Mouse (Mus musculus) intestine, embryonic 14.5 days (tissue): ENCODE data around the gene Sfn. TPM values are rescaled to one million over a fixed set of nuclear protein-coding genes. Genes with fewer than 3 reads are reported as not detected.

Experiments used
- ATAC-seq: fragments of 200-750 bp; cut with Nextera tagmentation; replicated peaks from 2 replicates; pipeline ENCODE4 v1.8.0; 2017; ENCODE audit warnings: low read depth, moderate number of reproducible peaks, moderate TSS enrichment, moderate library complexity; ENCODE audit not compliant: low FRiP score, low TSS enrichment
- DNase-seq: peaks from one replicate; pipeline ENCODE4 v3.0.0-alpha.2; 2018; ENCODE audit warnings: low spot score
- H3K27ac ChIP-seq: fragments of 300-500 bp; sonication (generic); 2 replicates; pipeline ENCODE4 v1.5.1; 2014; ENCODE audit warnings: low read depth, mild to moderate bottlenecking, control low read depth
- H3K27me3 ChIP-seq: fragments of 300-500 bp; sonication (generic); replicated peaks from 2 replicates; pipeline ENCODE4 v1.6.1; 2014; ENCODE audit warnings: low read length, control low read depth; ENCODE audit not compliant: control insufficient read depth, insufficient read depth
- H3K36me3 ChIP-seq: fragments of 300-500 bp; sonication (generic); 2 replicates; pipeline ENCODE4 v1.6.1; 2014; ENCODE audit warnings: low read length, control low read depth; ENCODE audit not compliant: control insufficient read depth, insufficient read depth
- H3K4me1 ChIP-seq: fragments of 300-500 bp; sonication (generic); replicated peaks from 2 replicates; pipeline ENCODE4 v1.6.1; 2014; ENCODE audit warnings: low read length, control low read depth, mixed read lengths; ENCODE audit not compliant: control insufficient read depth, insufficient read depth
- H3K4me2 ChIP-seq: fragments of 300-500 bp; sonication (generic); 2 replicates; pipeline ENCODE4 v1.6.1; 2014; ENCODE audit warnings: low read length
- H3K4me3 ChIP-seq: fragments of 300-500 bp; sonication (generic); 2 replicates; pipeline ENCODE4 v1.5.1; 2014; ENCODE audit warnings: low read depth, low read length, control low read depth, mixed read lengths
- H3K9ac ChIP-seq: fragments of 300-500 bp; sonication (generic); 2 replicates; pipeline ENCODE4 v1.6.1; 2014; ENCODE audit warnings: mild to moderate bottlenecking, low read length
- H3K9me3 ChIP-seq: fragments of 300-500 bp; sonication (generic); 2 replicates; pipeline ENCODE4 v1.6.1; 2016; ENCODE audit warnings: low read length, control low read depth; ENCODE audit not compliant: control insufficient read depth
- WGBS: fragments of 180-500 bp; shearing (Covaris S2); extraction: QIAGEN DNeasy Blood & Tissue Kit; methylation state at CpG from one replicate; pipeline ENCODE4 v1.1.7; 2014; 5-methylcytosine and 5-hydroxymethylcytosine counted together
- polyA plus RNA-seq: library from polyadenylated mRNA; unstranded; fragments of >200 nt; fragmentation: Nextera tagmentation; extraction: Ambion mirVana; gene quantifications from 2 replicates; pipeline ENCODE4 v1.2.1, GENCODE M21; 2014

Gene Sfn
- polyA plus RNA-seq, 1 experiment from 2014 or later, result 42.7 TPM

DNA sequence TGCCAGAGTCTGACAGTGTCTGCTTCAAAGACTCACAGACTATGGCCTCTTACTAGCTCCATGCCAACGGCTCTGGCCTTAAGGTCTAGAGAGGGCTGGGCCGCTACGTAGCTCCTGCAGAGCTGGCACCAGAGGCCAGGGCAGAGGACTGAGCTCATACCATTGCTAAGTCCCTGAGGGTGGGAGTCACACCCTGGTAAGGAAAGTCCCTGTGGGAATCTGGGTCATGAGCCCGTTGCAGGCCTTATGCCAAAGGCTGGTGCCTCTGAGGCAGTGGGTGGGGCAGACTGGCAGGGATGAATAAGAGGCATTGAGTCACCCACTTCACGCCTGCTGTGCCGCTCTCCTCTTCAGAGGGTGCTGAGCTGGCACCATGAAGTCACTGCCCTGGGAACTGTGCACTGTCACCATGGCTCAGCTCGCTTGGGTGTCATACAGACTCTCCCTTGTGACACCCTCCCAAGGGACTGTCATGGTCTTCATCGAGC lies 12.3 kb upstream of the Sfn start:
- Histone ChIP-seq H3K4me3 (no peak overlapping the region), H3K27ac (no peak overlapping the region), H3K4me1 (no peaks in the 10 kb centered on the region), H3K9ac (no peak overlapping the region), H3K36me3 (peaks cover 20% of the 10 kb centered on the region; the same call in 1 of the 2 replicates), H3K9me3 (peaks cover 8% of the 10 kb centered on the region), H3K4me2 (no peak overlapping the region), H3K27me3 (no peaks in the 10 kb centered on the region)
- DNase-seq (no peak), ATAC-seq (no peak)
- 91% methylated on average over 8 of the region's 8 CpGs for WGBS

DNA sequence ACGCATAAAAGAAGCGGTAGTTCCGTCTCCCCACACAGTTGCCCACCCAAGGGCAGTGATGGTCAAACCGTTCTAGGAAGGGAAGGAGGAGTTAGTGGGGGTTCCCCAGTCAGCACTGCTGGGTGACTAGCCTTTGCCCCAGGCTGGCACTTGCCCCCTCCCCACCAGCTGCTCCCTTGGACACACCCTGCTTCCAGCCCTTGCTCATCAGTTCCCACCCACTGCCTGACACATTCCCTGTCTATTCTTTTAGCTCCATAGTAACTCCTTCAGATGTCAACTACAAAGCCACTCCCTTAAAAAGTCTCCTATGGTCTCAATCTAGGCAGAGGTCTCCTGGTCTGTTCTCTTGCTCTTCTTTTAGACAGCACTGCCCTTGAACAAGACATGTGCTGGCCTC lies 11.9 kb upstream of the Sfn start:
- Histone ChIP-seq H3K27ac (no peak overlapping the region), H3K4me3 (no peak overlapping the region), H3K4me1 (no peaks in the 10 kb centered on the region), H3K27me3 (no peaks in the 10 kb centered on the region), H3K36me3 (peaks cover 20% of the 10 kb centered on the region; the same call in 1 of the 2 replicates), H3K4me2 (no peak overlapping the region), H3K9me3 (peaks cover 8% of the 10 kb centered on the region), H3K9ac (no peak overlapping the region)
- no peak for DNase-seq
- ATAC-seq, result no peak
- 79% methylated on average over 4 of the region's 4 CpGs for WGBS

DNA sequence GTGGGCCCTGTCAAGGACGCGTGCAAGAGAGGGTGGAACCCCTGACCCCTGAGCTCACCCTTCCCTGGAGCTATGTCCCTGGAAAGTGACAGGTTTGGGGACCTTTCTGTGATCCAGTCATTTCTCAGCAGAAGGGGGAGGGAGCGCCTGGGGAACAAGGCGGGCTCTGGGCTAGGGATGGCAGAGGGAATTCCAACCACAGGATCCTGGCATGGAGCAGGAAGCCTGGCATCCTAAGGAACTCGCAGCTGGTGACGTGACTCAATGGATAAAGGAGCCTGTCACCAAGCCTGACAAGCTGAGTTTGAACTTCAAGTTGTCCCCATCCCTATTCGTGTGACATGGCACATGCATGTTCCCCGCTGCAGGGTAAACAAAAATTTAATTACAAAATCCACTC lies 11.1 kb upstream of the Sfn start:
- Histone ChIP-seq H3K4me1 (no peaks in the 10 kb centered on the region), H3K4me3 (no peak overlapping the region), H3K27ac (no peak overlapping the region), H3K9me3 (peaks cover 8% of the 10 kb centered on the region), H3K27me3 (no peaks in the 10 kb centered on the region), H3K36me3 (peaks cover 28% of the 10 kb centered on the region), H3K9ac (no peak overlapping the region), H3K4me2 (no peak overlapping the region)
- WGBS, result 97% methylated on average over 8 of the region's 8 CpGs
- DNase-seq (no peak), ATAC-seq (no peak)

DNA sequence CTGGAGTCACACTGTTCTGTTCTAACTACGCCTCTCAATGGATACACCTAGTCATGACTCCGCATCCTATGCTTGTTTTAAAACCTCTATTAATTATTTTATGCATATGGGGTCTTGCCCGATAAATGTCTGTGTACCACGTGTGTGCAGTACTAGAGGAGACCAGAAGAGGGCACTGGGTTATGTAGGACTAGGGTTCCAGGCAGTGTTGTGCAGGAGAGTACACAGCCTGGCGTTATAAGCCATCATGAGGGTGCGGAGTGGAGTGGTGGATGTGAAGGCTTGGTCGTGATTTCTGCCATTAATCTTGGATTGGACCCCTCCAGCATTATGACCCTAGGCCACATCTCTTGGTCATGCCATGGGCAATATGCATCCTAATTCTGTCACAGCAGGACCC lies 10.4 kb upstream of the Sfn start:
- H3K36me3 ChIP-seq, result peaks cover 30% of the 10 kb centered on the region
- WGBS, result 97% methylated on average over 7 of the region's 7 CpGs

DNA sequence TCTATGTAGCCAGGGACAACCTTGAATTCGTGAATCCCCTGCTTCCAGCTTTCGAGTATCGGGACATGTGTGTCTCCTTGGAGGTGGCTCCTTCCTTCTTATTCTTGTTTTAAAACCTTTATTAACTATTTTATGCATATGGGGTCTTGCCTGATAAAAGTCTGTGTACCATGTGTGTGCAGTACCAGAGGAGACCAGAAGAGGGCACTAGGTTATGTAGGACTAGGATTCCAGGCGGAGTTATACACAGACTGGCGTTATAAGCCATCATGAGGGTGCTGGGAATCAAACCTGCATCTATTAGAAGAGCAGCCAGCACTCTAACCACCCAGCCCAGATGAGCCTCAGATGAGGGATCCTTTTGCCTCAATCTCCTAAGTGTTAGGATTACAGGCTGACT lies 9.8 kb upstream of the Sfn start:
- no peaks in the 10 kb centered on the region for H3K4me1 ChIP-seq
- 97% methylated on average over 5 of the region's 5 CpGs for WGBS
- ATAC-seq, result no peak

More for the DNA sequence above, 10.4 kb upstream of the Sfn start:
- Histone ChIP-seq H3K4me2 (no peak overlapping the region), H3K4me1 (no peaks in the 10 kb centered on the region), H3K27me3 (no peaks in the 10 kb centered on the region), H3K27ac (no peak overlapping the region), H3K4me3 (no peak overlapping the region), H3K9me3 (peaks cover 8% of the 10 kb centered on the region), H3K9ac (no peak overlapping the region)
- ATAC-seq, result no peak
- DNase-seq, result no peak

DNA sequence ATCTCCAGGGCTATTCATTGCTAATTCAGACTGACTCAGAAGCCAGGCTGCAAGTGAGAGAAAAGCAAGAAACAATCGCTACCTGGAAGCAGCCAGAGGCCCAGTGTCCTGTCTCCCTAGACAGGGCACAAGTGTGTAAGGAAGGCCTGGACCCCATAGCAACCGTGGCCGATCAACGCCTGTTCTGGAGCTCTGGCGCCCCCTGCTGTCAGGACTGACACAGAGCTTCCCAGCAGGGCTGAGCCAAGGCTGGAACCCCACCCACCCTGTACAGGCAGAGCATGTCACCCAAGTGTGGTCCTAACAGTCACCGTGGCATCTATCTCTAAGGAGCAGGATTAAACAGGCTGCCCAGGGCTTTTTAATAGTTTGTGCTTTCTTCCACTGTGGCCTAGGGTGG lies 7.8 kb upstream of the Sfn start:
- H3K27ac ChIP-seq, result no peak overlapping the region
- no peaks in the 10 kb centered on the region for H3K27me3 ChIP-seq
- no peak overlapping the region for H3K9ac ChIP-seq
- ATAC-seq (0 out of 2 replicates have a peak, but pooled peaks have one; percentile 47), DNase-seq (peak; percentile 95)
- H3K4me3 ChIP-seq, result no peak overlapping the region
- no peaks in the 10 kb centered on the region for H3K4me1 ChIP-seq
- no peak overlapping the region for H3K4me2 ChIP-seq
- H3K36me3 ChIP-seq, result peaks cover 27% of the 10 kb centered on the region
- H3K9me3 ChIP-seq, result peaks cover 8% of the 10 kb centered on the region
- WGBS, result 19% methylated on average over 6 of the region's 6 CpGs

More for the DNA sequence above, 9.8 kb upstream of the Sfn start:
- Histone ChIP-seq H3K4me3 (no peak overlapping the region), H3K36me3 (peaks cover 30% of the 10 kb centered on the region), H3K9ac (no peak overlapping the region), H3K27me3 (no peaks in the 10 kb centered on the region), H3K4me2 (no peak overlapping the region), H3K9me3 (peaks cover 8% of the 10 kb centered on the region), H3K27ac (no peak overlapping the region)
- DNase-seq, result no peak

DNA sequence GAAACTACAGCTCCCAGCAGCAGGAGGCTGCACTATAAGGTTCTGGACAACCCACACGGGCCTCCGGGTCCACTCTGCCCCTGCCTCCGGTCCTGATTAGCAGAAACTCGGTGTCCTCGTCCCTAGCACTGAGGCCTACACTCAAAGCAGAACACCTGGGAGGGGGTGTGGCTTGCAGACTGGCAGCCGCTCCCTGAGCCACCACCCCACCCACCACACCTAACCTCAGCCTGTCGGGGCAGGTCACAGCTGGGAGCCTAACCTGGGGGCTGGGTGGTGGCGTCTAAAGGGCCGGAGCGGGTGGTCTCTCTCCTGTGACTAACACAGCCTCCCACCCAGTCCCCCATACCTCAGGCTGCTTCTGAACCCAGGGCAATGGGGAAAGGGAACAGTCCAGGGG lies 5.3 kb upstream of the Sfn start:
- Histone ChIP-seq H3K4me3 (no peak overlapping the region), H3K9ac (no peak overlapping the region), H3K27ac (no peak overlapping the region), H3K4me1 (no peaks in the 10 kb centered on the region), H3K4me2 (no peak overlapping the region), H3K36me3 (peaks cover 27% of the 10 kb centered on the region), H3K9me3 (peaks cover 4% of the 10 kb centered on the region), H3K27me3 (peaks cover 10% of the 10 kb centered on the region)
- DNase-seq, result no peak
- ATAC-seq, result no peak
- WGBS, result 74% methylated on average over 10 of the region's 10 CpGs

DNA sequence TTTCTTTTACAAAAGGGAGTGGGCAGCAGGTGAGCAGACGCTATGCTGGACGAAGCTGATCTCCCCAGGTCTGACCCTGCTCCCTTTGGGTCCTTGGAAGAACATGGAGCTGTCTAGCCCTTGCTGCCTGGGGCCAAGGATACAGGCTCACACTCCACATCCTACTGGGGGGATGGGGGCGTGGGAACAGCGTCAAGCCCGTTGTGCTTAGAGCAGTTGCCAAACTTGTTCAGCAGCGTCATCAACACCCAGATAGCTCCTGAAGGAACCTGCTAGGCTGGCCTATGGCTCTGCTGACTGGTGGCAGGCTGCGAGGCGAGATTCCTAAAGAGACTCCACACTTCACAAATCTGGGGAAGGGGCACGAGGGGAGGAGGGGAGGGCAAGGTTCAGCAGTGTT lies 3.4 kb upstream of the Sfn start:
- no peak for DNase-seq
- ATAC-seq, result no peak
- H3K4me2 ChIP-seq, result no peak overlapping the region
- no peak overlapping the region for H3K9ac ChIP-seq
- 54% methylated on average over 9 of the region's 9 CpGs for WGBS
- no peak overlapping the region for H3K4me3 ChIP-seq
- H3K9me3 ChIP-seq, result no peaks in the 10 kb centered on the region
- peaks cover 19% of the 10 kb centered on the region for H3K27me3 ChIP-seq
- H3K4me1 ChIP-seq, result 0 out of 2 replicates have a peak, but pooled peaks cover 2% of the 10 kb centered on the region
- peaks cover 21% of the 10 kb centered on the region for H3K36me3 ChIP-seq
- H3K27ac ChIP-seq, result no peak overlapping the region

DNA sequence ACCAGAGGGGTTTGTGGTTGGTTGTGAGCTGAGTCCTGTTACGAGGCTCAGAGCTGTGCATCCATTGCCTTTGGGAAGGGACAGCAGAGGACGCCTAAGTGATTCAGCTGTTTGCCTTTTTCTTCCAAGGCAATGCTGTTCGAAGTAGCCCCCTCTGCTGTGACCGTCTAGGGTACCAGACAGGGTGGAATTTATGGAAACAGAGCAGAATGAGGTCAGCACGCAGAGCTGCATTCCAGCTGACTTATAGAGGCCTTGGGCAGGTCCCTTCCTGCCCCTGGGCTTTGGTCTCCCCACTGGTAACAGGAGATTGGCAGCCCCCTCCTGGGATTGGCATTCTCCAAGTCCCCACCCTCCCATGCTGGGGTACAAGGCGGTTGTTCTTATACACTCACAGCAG lies 2.9 kb upstream of the Sfn start:
- Histone ChIP-seq H3K4me2 (no peak overlapping the region), H3K9ac (no peak overlapping the region), H3K9me3 (no peaks in the 10 kb centered on the region), H3K27ac (no peak overlapping the region), H3K27me3 (peaks cover 24% of the 10 kb centered on the region), H3K36me3 (peaks cover 21% of the 10 kb centered on the region), H3K4me3 (no peak overlapping the region), H3K4me1 (0 out of 2 replicates have a peak, but pooled peaks cover 2% of the 10 kb centered on the region)
- DNase-seq (no peak), ATAC-seq (no peak)
- WGBS, result 65% methylated on average over 6 of the region's 6 CpGs
